20 mouse cellular contexts compared by ENCODE assay signal in the genomic region with DNA sequence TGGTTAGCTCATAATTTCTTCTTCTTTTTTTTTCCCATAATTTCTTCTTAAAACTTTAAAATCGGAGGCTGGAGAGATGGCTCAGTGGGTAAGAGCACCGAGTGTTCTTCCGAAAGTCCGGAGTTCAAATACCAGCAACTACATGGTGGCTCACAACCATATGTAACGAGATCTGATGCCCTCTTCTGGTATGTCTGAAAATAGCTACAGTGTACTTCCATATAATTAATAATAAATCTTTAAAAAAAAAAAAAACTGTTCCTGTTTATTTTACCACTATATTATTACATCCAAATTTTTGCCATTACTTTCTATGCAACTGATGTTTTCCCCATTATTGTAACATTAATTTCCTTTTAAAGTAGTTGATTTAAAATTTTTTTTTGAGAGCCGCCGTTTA. TPM values are rescaled to one million over a fixed set of nuclear protein-coding genes. Genes with fewer than 3 reads are reported as not detected.
DNase-seq lines count a peak whose midpoint lies in the region; ATAC-seq and TF ChIP-seq lines count a peak whose summit lies in the region.
"Had no signal": no experiment of that assay in that cellular context is flagged by ENCODE, and none has a peak within 500 bp of the region (broad histone marks: within the 10 kb centered on the region; RNA-seq: fewer than 3 reads in every experiment).

No protein-coding gene starts in this region.

- no peak overlapping the region for H3K27ac ChIP-seq in forebrain, embryonic 14.5 days (ENCODE audit: low read depth, low read length)
- H3K27ac ChIP-seq in forebrain, embryonic 16.5 days (ENCODE audit: low read length), result no peak overlapping the region
- no peak overlapping the region for H3K27ac ChIP-seq in kidney, postnatal 0 days
- no peak overlapping the region for H3K27ac ChIP-seq in midbrain, postnatal 0 days (ENCODE audit: low read depth, low read length)
- H3K27ac ChIP-seq in midbrain, embryonic 14.5 days (replicated peaks; ENCODE audit: low read depth, low read length), result no peak overlapping the region
- H3K27ac ChIP-seq in hindbrain, embryonic 11.5 days (ENCODE audit: low read depth, low read length), result no peak overlapping the region
- H3K27ac ChIP-seq: forebrain, embryonic 15.5 days; liver, embryonic 14.5 days; neural tube, embryonic 13.5 days; stomach, embryonic 15.5 days had no signal

- ATAC-seq in forebrain, embryonic 14.5 days, result no peak
- ATAC-seq in forebrain, embryonic 16.5 days, result no peak
- ATAC-seq in kidney, postnatal 0 days (replicated peaks; ENCODE audit: low FRiP score, low read depth), result no peak
- no peak for ATAC-seq in midbrain, postnatal 0 days (ENCODE audit: low FRiP score)
- no peak for ATAC-seq in midbrain, embryonic 14.5 days (ENCODE audit: low FRiP score, low TSS enrichment)
- ATAC-seq in hindbrain, embryonic 11.5 days (ENCODE audit: low FRiP score), result no peak
- ATAC-seq: forebrain, embryonic 15.5 days; inflammation-experienced regulatory T-cells, adult 6 months had no signal

- H3K27me3 ChIP-seq in forebrain, embryonic 14.5 days (replicated peaks; ENCODE audit: control insufficient read depth, insufficient read depth, low read length), result no peaks in the 10 kb centered on the region
- H3K27me3 ChIP-seq in forebrain, embryonic 16.5 days (replicated peaks; ENCODE audit: control insufficient read depth, insufficient read depth, low read length), result no peaks in the 10 kb centered on the region
- no peaks in the 10 kb centered on the region for H3K27me3 ChIP-seq in kidney, postnatal 0 days (ENCODE audit: insufficient read depth, low read length)
- H3K27me3 ChIP-seq in midbrain, postnatal 0 days (ENCODE audit: insufficient read depth, low read length), result no peaks in the 10 kb centered on the region
- no peaks in the 10 kb centered on the region for H3K27me3 ChIP-seq in midbrain, embryonic 14.5 days (ENCODE audit: control insufficient read depth, insufficient read depth, low read length)
- no peaks in the 10 kb centered on the region for H3K27me3 ChIP-seq in hindbrain, embryonic 11.5 days (ENCODE audit: control insufficient read depth, insufficient read depth, low read length)
- H3K27me3 ChIP-seq: forebrain, embryonic 15.5 days; neural tube, embryonic 13.5 days; stomach, embryonic 15.5 days had no signal

- no peak overlapping the region for H3K4me3 ChIP-seq in forebrain, embryonic 14.5 days (ENCODE audit: low read depth, low read length)
- no peak overlapping the region for H3K4me3 ChIP-seq in forebrain, embryonic 16.5 days (replicated peaks; ENCODE audit: low read length)
- H3K4me3 ChIP-seq in kidney, postnatal 0 days (replicated peaks; ENCODE audit: low read depth, low read length), result no peak overlapping the region
- no peak overlapping the region for H3K4me3 ChIP-seq in midbrain, postnatal 0 days (ENCODE audit: low read depth, low read length)
- no peak overlapping the region for H3K4me3 ChIP-seq in midbrain, embryonic 14.5 days (replicated peaks; ENCODE audit: low read depth, low read length)
- no peak overlapping the region for H3K4me3 ChIP-seq in hindbrain, embryonic 11.5 days (ENCODE audit: low read depth, low read length)
- H3K4me3 ChIP-seq: forebrain, embryonic 15.5 days; neural tube, embryonic 13.5 days; stomach, embryonic 15.5 days had no signal

- peak; percentile 56 for TF ChIP-seq CTCF in kidney, postnatal 0 days (IDR thresholded peaks at IDR 0.05; ENCODE audit: low read depth)
- TF ChIP-seq CTCF in midbrain, postnatal 0 days (IDR thresholded peaks at IDR 0.05), result peak; percentile 37

- H3K9ac ChIP-seq in forebrain, embryonic 14.5 days (ENCODE audit: low read length), result no peak overlapping the region
- H3K9ac ChIP-seq in forebrain, embryonic 16.5 days (replicated peaks; ENCODE audit: low read depth, low read length), result no peak overlapping the region
- H3K9ac ChIP-seq in kidney, postnatal 0 days (ENCODE audit: low read depth, low read length), result no peak overlapping the region
- no peak overlapping the region for H3K9ac ChIP-seq in midbrain, postnatal 0 days (replicated peaks; ENCODE audit: low read length, poor library complexity, severe bottlenecking)
- no peak overlapping the region for H3K9ac ChIP-seq in midbrain, embryonic 14.5 days (replicated peaks; ENCODE audit: low read length)
- H3K9ac ChIP-seq in hindbrain, embryonic 11.5 days (ENCODE audit: low read depth, low read length), result no peak overlapping the region
- H3K9ac ChIP-seq: forebrain, embryonic 15.5 days; liver, embryonic 14.5 days; neural tube, embryonic 13.5 days; stomach, embryonic 15.5 days had no signal

- WGBS in forebrain, embryonic 14.5 days, result 91% methylated on average over 7 of the region's 7 CpGs
- whole genome bisulfite sequencing in forebrain, embryonic 16.5 days, result 93% methylated on average over 7 of the region's 7 CpGs
- WGBS in kidney, postnatal 0 days, result 84% methylated on average over 7 of the region's 7 CpGs
- 89% methylated on average over 7 of the region's 7 CpGs for WGBS in midbrain, postnatal 0 days
- WGBS in midbrain, embryonic 14.5 days, result 87% methylated on average over 7 of the region's 7 CpGs
- WGBS in hindbrain, embryonic 11.5 days, result 85% methylated on average over 7 of the region's 7 CpGs

- no peaks in the 10 kb centered on the region for H3K9me3 ChIP-seq in forebrain, embryonic 14.5 days (replicated peaks; ENCODE audit: control insufficient read depth, low read length)
- no peaks in the 10 kb centered on the region for H3K9me3 ChIP-seq in forebrain, embryonic 16.5 days (ENCODE audit: control insufficient read depth, low read length)
- H3K9me3 ChIP-seq in kidney, postnatal 0 days (replicated peaks; ENCODE audit: low read length), result no peaks in the 10 kb centered on the region
- no peaks in the 10 kb centered on the region for H3K9me3 ChIP-seq in midbrain, postnatal 0 days (ENCODE audit: low read length)
- H3K9me3 ChIP-seq in midbrain, embryonic 14.5 days (ENCODE audit: control insufficient read depth, low read length), result no peaks in the 10 kb centered on the region
- H3K9me3 ChIP-seq in hindbrain, embryonic 11.5 days (ENCODE audit: control insufficient read depth, low read length), result no peaks in the 10 kb centered on the region
- H3K9me3 ChIP-seq: forebrain, embryonic 15.5 days; G1E; neural tube, embryonic 13.5 days; stomach, embryonic 15.5 days had no signal

- H3K4me1 ChIP-seq in forebrain, embryonic 14.5 days (ENCODE audit: control insufficient read depth, insufficient read depth, low read length), result no peaks in the 10 kb centered on the region
- H3K4me1 ChIP-seq in forebrain, embryonic 16.5 days (replicated peaks; ENCODE audit: control insufficient read depth, insufficient read depth, low read length), result no peaks in the 10 kb centered on the region
- no peaks in the 10 kb centered on the region for H3K4me1 ChIP-seq in kidney, postnatal 0 days (replicated peaks; ENCODE audit: insufficient read depth, low read length)
- H3K4me1 ChIP-seq in midbrain, postnatal 0 days (ENCODE audit: insufficient read depth, low read length), result no peaks in the 10 kb centered on the region
- no peaks in the 10 kb centered on the region for H3K4me1 ChIP-seq in midbrain, embryonic 14.5 days (ENCODE audit: control insufficient read depth, insufficient read depth, low read length)
- no peaks in the 10 kb centered on the region for H3K4me1 ChIP-seq in hindbrain, embryonic 11.5 days (replicated peaks; ENCODE audit: control insufficient read depth, insufficient read depth, low read length)
- H3K4me1 ChIP-seq: forebrain, embryonic 15.5 days; neural tube, embryonic 13.5 days; stomach, embryonic 15.5 days had no signal

- H3K36me3 ChIP-seq in forebrain, embryonic 14.5 days (ENCODE audit: control insufficient read depth, insufficient read depth, low read length), result no peaks in the 10 kb centered on the region
- no peaks in the 10 kb centered on the region for H3K36me3 ChIP-seq in forebrain, embryonic 16.5 days (ENCODE audit: control insufficient read depth, insufficient read depth)
- H3K36me3 ChIP-seq in kidney, postnatal 0 days (ENCODE audit: insufficient read depth, low read length), result no peaks in the 10 kb centered on the region
- no peaks in the 10 kb centered on the region for H3K36me3 ChIP-seq in midbrain, postnatal 0 days (ENCODE audit: insufficient read depth, low read length)
- H3K36me3 ChIP-seq in midbrain, embryonic 14.5 days (ENCODE audit: control insufficient read depth, insufficient read depth, low read length), result no peaks in the 10 kb centered on the region
- no peaks in the 10 kb centered on the region for H3K36me3 ChIP-seq in hindbrain, embryonic 11.5 days (ENCODE audit: control insufficient read depth, insufficient read depth, low read length)
- H3K36me3 ChIP-seq: forebrain, embryonic 15.5 days; G1E; neural tube, embryonic 13.5 days; stomach, embryonic 15.5 days had no signal

- DNase-seq in forebrain, embryonic 14.5 days (ENCODE audit: low spot score), result peak; percentile 18
- DNase-seq in kidney, postnatal 0 days (ENCODE audit: low spot score), result peak; percentile 22
- DNase-seq in kidney, postnatal 10 days, result no peak
- DNase-seq in midbrain, postnatal 0 days (ENCODE audit: low spot score), result peak; percentile 15
- DNase-seq in midbrain, embryonic 14.5 days, result no peak
- DNase-seq in spleen, adult 18-20 months, result no peak
- no peak for DNase-seq in hindbrain, embryonic 11.5 days (ENCODE audit: low spot score)
- DNase-seq: adrenal gland, postnatal 25 days; B cell, adult 2 months; cerebellum, adult 9-10 months; gastrocnemius, postnatal 10 days; left cerebral cortex, postnatal 4 days; thymus, postnatal 14 days had no signal

- H3K4me2 ChIP-seq in forebrain, embryonic 14.5 days (ENCODE audit: low read length), result no peak overlapping the region
- no peak overlapping the region for H3K4me2 ChIP-seq in forebrain, embryonic 16.5 days (ENCODE audit: low read length)
- no peak overlapping the region for H3K4me2 ChIP-seq in kidney, postnatal 0 days (ENCODE audit: low read length)
- H3K4me2 ChIP-seq in midbrain, postnatal 0 days (ENCODE audit: low read depth, low read length, poor library complexity, severe bottlenecking), result no peak overlapping the region
- H3K4me2 ChIP-seq in midbrain, embryonic 14.5 days (ENCODE audit: low read length), result no peak overlapping the region
- no peak overlapping the region for H3K4me2 ChIP-seq in hindbrain, embryonic 11.5 days (replicated peaks; ENCODE audit: low read depth, low read length)
- H3K4me2 ChIP-seq: forebrain, embryonic 15.5 days; neural tube, embryonic 13.5 days; stomach, embryonic 15.5 days had no signal

RNA-seq across cellular contexts. Expression of a gene that starts 31.1 kb away (rescaled TPM):
- polyA plus RNA-seq in forebrain, embryonic 14.5 days (2014; fragmentation: Nextera tagmentation; extraction: Ambion mirVana), result 6.8 and 7.2 TPM in 2 replicates
- polyA plus RNA-seq in forebrain, embryonic 16.5 days (2015; fragmentation: Nextera tagmentation; extraction: Ambion mirVana), result 7.4 and 8.0 TPM in 2 replicates
- 1.2 and 1.3 TPM in 2 replicates for polyA plus RNA-seq in kidney, postnatal 0 days (2015; fragmentation: Nextera tagmentation; extraction: Ambion mirVana)
- total RNA-seq in midbrain, postnatal 0 days (2014; rRNA removed), result 9.5 and 10.3 TPM in 2 replicates
- 8.6 and 8.7 TPM in 2 replicates for polyA plus RNA-seq in midbrain, postnatal 0 days (2015; fragmentation: Nextera tagmentation; extraction: Ambion mirVana)
- 3.8 and 4.4 TPM in 2 replicates for polyA plus RNA-seq in midbrain, embryonic 14.5 days (2014; fragmentation: Nextera tagmentation; extraction: Ambion mirVana)
- 1.0 and 2.1 TPM in 2 replicates for polyA plus RNA-seq in hindbrain, embryonic 11.5 days (2014; fragmentation: Nextera tagmentation; extraction: Ambion mirVana)

RNA-seq across cellular contexts. Expression of a gene that starts 34.4 kb away (rescaled TPM):
- 311 and 398 TPM in 2 replicates for polyA plus RNA-seq in forebrain, embryonic 14.5 days (2014; fragmentation: Nextera tagmentation; extraction: Ambion mirVana)
- polyA plus RNA-seq in forebrain, embryonic 16.5 days (2015; fragmentation: Nextera tagmentation; extraction: Ambion mirVana), result 461 and 470 TPM in 2 replicates
- polyA plus RNA-seq in kidney, postnatal 0 days (2015; fragmentation: Nextera tagmentation; extraction: Ambion mirVana), result 153 and 180 TPM in 2 replicates
- total RNA-seq in midbrain, postnatal 0 days (2014; rRNA removed), result 291 and 374 TPM in 2 replicates
- 416 and 428 TPM in 2 replicates for polyA plus RNA-seq in midbrain, postnatal 0 days (2015; fragmentation: Nextera tagmentation; extraction: Ambion mirVana)
- polyA plus RNA-seq in midbrain, embryonic 14.5 days (2014; fragmentation: Nextera tagmentation; extraction: Ambion mirVana), result 432 and 511 TPM in 2 replicates
- polyA plus RNA-seq in hindbrain, embryonic 11.5 days (2014; fragmentation: Nextera tagmentation; extraction: Ambion mirVana), result 493 and 527 TPM in 2 replicates

Comparison
In these comparisons a context has a peak if more than half of its experiments do, and no peak if none do; other contexts are left out.
1. DNase-seq: peak in forebrain, embryonic 14.5 days (single experiment), kidney, postnatal 0 days (single experiment) and midbrain, postnatal 0 days (single experiment); none in kidney, postnatal 10 days (single experiment), midbrain, embryonic 14.5 days (single experiment), spleen, adult 18-20 months (0 of 2) and hindbrain, embryonic 11.5 days (single experiment).